8 mouse cellular contexts compared by ENCODE assay signal in the genomic region with DNA sequence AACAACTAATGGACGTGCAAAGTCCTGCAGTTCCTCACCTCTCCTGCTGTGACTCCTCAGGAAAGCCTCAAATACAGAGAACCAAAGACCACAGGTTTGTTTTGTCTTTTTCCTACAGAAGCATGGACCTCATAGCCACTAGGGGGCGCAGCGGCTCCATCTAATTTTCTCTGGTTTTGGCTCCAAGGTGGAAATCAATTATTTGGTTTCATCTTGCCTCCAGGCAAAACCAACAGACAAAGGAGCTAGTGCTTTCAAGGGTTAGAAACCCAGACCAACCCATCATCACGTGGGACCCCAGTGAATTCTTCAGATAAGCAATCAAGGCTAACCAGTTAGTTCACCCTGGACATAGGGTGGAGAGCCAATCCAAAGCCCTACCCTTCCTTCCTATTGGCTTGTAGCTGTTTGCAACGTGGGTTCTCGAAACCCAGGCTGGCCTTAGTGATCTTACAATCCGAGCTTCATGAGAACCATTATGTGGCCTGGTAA. TPM values are rescaled to one million over a fixed set of nuclear protein-coding genes. Genes with fewer than 3 reads are reported as not detected.
DNase-seq lines count a peak whose midpoint lies in the region; ATAC-seq and TF ChIP-seq lines count a peak whose summit lies in the region.

No protein-coding gene starts in this region.

- H3K4me3 ChIP-seq in forebrain, embryonic 14.5 days (ENCODE audit: low read depth, low read length): no peak overlapping the region
- H3K4me3 ChIP-seq in hindbrain, embryonic 16.5 days (ENCODE audit: low read length): no peak overlapping the region

- no peaks in the 10 kb centered on the region for H3K36me3 ChIP-seq in forebrain, embryonic 14.5 days (ENCODE audit: control insufficient read depth, insufficient read depth, low read length)
- no peaks in the 10 kb centered on the region for H3K36me3 ChIP-seq in hindbrain, embryonic 16.5 days (ENCODE audit: control insufficient read depth, insufficient read depth, low read length)

- no peaks in the 10 kb centered on the region for H3K9me3 ChIP-seq in forebrain, embryonic 14.5 days (replicated peaks; ENCODE audit: control insufficient read depth, low read length)
- no peaks in the 10 kb centered on the region for H3K9me3 ChIP-seq in hindbrain, embryonic 16.5 days (ENCODE audit: control insufficient read depth, low read length)

- H3K27me3 ChIP-seq in forebrain, embryonic 14.5 days (replicated peaks; ENCODE audit: control insufficient read depth, insufficient read depth, low read length): no peaks in the 10 kb centered on the region
- H3K27me3 ChIP-seq in hindbrain, embryonic 16.5 days (replicated peaks; ENCODE audit: control insufficient read depth, insufficient read depth, low read length): no peaks in the 10 kb centered on the region

- H3K9ac ChIP-seq in forebrain, embryonic 14.5 days (ENCODE audit: low read length): no peak overlapping the region
- no peak overlapping the region for H3K9ac ChIP-seq in hindbrain, embryonic 16.5 days (ENCODE audit: low read depth, low read length)

- no peak overlapping the region for H3K27ac ChIP-seq in forebrain, embryonic 14.5 days (ENCODE audit: low read depth, low read length)
- H3K27ac ChIP-seq in hindbrain, embryonic 16.5 days (ENCODE audit: low read depth, low read length): no peak overlapping the region

- WGBS in forebrain, embryonic 14.5 days: 23% methylated on average over 7 of the region's 7 CpGs
- 23% methylated on average over 7 of the region's 7 CpGs for WGBS in hindbrain, embryonic 16.5 days

- TF ChIP-seq POLR2A in brain, embryonic 14.5 days (IDR thresholded peaks at IDR 0.05; ENCODE audit: borderline replicate concordance, extremely low read depth, insufficient read depth, insufficient read length, poor library complexity, severe bottlenecking): no peak

- H3K4me1 ChIP-seq in forebrain, embryonic 14.5 days (ENCODE audit: control insufficient read depth, insufficient read depth, low read length): 0 out of 2 replicates have a peak, but pooled peaks cover 3% of the 10 kb centered on the region
- peaks cover 4% of the 10 kb centered on the region for H3K4me1 ChIP-seq in hindbrain, embryonic 16.5 days (ENCODE audit: control insufficient read depth, insufficient read depth, low read depth, low read length)

- peak; percentile 83; the same call in 1 of the 2 replicates for TF ChIP-seq CTCF in brain, embryonic 14.5 days (IDR thresholded peaks at IDR 0.05; ENCODE audit: borderline replicate concordance, extremely low read depth, insufficient read depth, insufficient read length)

- peak; percentile 76 for DNase-seq in MN1 (ENCODE audit: low spot score)
- DNase-seq in brain, embryonic 14.5 days (ENCODE audit: low read depth): peak; percentile 79
- peak; percentile 74 for DNase-seq in forebrain, embryonic 14.5 days (ENCODE audit: low spot score)
- peak; percentile 30 for DNase-seq in left cerebral cortex, adult 11 months (ENCODE audit: low spot score)
- DNase-seq in right cerebral cortex, postnatal 4 days: peak; percentile 86
- DNase-seq in urinary bladder, postnatal 4 days (ENCODE audit: low spot score in 2 of 2): peak; percentile 74 to 80

- ATAC-seq in forebrain, embryonic 14.5 days: no peak; the same call in 1 of the 2 replicates
- peak; percentile 19; the same call in 1 of the 2 replicates for ATAC-seq in hindbrain, embryonic 16.5 days
- ATAC-seq in megakaryocyte, adult 5-6 weeks (ENCODE audit: poor library complexity, severe bottlenecking): peak; percentile 56

- no peak overlapping the region for H3K4me2 ChIP-seq in forebrain, embryonic 14.5 days (ENCODE audit: low read length)
- no peak overlapping the region for H3K4me2 ChIP-seq in hindbrain, embryonic 16.5 days (ENCODE audit: low read length)

RNA-seq across cellular contexts. Expression of a gene that starts 1.7 kb away (rescaled TPM):
- polyA plus RNA-seq in brain, embryonic 14.5 days (2012; rRNA removed): 3.4 and 3.5 TPM in 2 replicates
- 4.9 and 5.9 TPM in 2 replicates for polyA plus RNA-seq in forebrain, embryonic 14.5 days (2014; fragmentation: Nextera tagmentation; extraction: Ambion mirVana)
- polyA plus RNA-seq in hindbrain, embryonic 16.5 days (2015; fragmentation: Nextera tagmentation; extraction: Ambion mirVana): 5.6 and 6.5 TPM in 2 replicates
- total RNA-seq in megakaryocyte, adult 5-6 weeks (2015): 33.1 and 36.4 TPM in 2 replicates
- total RNA-seq in megakaryocyte, adult 5-6 weeks (2017): 25.7 and 29.0 TPM in 2 replicates

RNA-seq across cellular contexts. Expression of a gene that starts 9.7 kb away (rescaled TPM):
- 3.7 and 4.2 TPM in 2 replicates for polyA plus RNA-seq in brain, embryonic 14.5 days (2012; rRNA removed)
- polyA plus RNA-seq in forebrain, embryonic 14.5 days (2014; fragmentation: Nextera tagmentation; extraction: Ambion mirVana): 4.9 and 6.5 TPM in 2 replicates
- 5.7 and 5.8 TPM in 2 replicates for polyA plus RNA-seq in hindbrain, embryonic 16.5 days (2015; fragmentation: Nextera tagmentation; extraction: Ambion mirVana)
- 11.2 and 11.8 TPM in 2 replicates for total RNA-seq in megakaryocyte, adult 5-6 weeks (2015)
- total RNA-seq in megakaryocyte, adult 5-6 weeks (2017): 13.0 and 14.6 TPM in 2 replicates

RNA-seq across cellular contexts. Expression of a gene that starts 17.8 kb away (rescaled TPM):
- not detected in 2 replicates for polyA plus RNA-seq in brain, embryonic 14.5 days (2012; rRNA removed)
- polyA plus RNA-seq in forebrain, embryonic 14.5 days (2014; fragmentation: Nextera tagmentation; extraction: Ambion mirVana): 1.5 and 5.3 TPM in 2 replicates
- 7.2 and 8.4 TPM in 2 replicates for polyA plus RNA-seq in hindbrain, embryonic 16.5 days (2015; fragmentation: Nextera tagmentation; extraction: Ambion mirVana)
- total RNA-seq in megakaryocyte, adult 5-6 weeks (2015): not detected in 2 replicates
- not detected in 2 replicates for total RNA-seq in megakaryocyte, adult 5-6 weeks (2017)

RNA-seq across cellular contexts. Expression of a gene that starts 41.8 kb away (rescaled TPM):
- 2.0 and 3.2 TPM in 2 replicates for polyA plus RNA-seq in brain, embryonic 14.5 days (2012; rRNA removed)
- polyA plus RNA-seq in forebrain, embryonic 14.5 days (2014; fragmentation: Nextera tagmentation; extraction: Ambion mirVana): 0.62 and 1.2 TPM in 2 replicates
- 2.0 and 2.7 TPM in 2 replicates for polyA plus RNA-seq in hindbrain, embryonic 16.5 days (2015; fragmentation: Nextera tagmentation; extraction: Ambion mirVana)
- not detected in 2 replicates for total RNA-seq in megakaryocyte, adult 5-6 weeks (2015)
- not detected in 2 replicates for total RNA-seq in megakaryocyte, adult 5-6 weeks (2017)

RNA-seq across cellular contexts. Expression of a gene that starts 49.7 kb away (rescaled TPM):
- polyA plus RNA-seq in brain, embryonic 14.5 days (2012; rRNA removed): 76.2 and 79.9 TPM in 2 replicates
- 204 and 233 TPM in 2 replicates for polyA plus RNA-seq in forebrain, embryonic 14.5 days (2014; fragmentation: Nextera tagmentation; extraction: Ambion mirVana)
- polyA plus RNA-seq in hindbrain, embryonic 16.5 days (2015; fragmentation: Nextera tagmentation; extraction: Ambion mirVana): 178 and 197 TPM in 2 replicates
- total RNA-seq in megakaryocyte, adult 5-6 weeks (2015): 266 and 325 TPM in 2 replicates
- total RNA-seq in megakaryocyte, adult 5-6 weeks (2017): 179 and 182 TPM in 2 replicates

Comparison
In these comparisons a context has a peak if more than half of its experiments do, and no peak if none do; other contexts are left out.
1. DNase-seq: peak in every context shown above with its lines; median percentile 86 in right cerebral cortex, postnatal 4 days; 79 in brain, embryonic 14.5 days; 77 in urinary bladder, postnatal 4 days; 76 in MN1; 74 in forebrain, embryonic 14.5 days; 30 in left cerebral cortex, adult 11 months.